Mouse (Mus musculus): ENCODE results near the gene Myo16. TPM values are rescaled to one million over a fixed set of nuclear protein-coding genes. Genes with fewer than 3 reads are reported as not detected.

Myo16 gene
- total and polyA plus RNA-seq, 3 experiments = 1.4 to 3.8 TPM; not detected in 1

DNA sequence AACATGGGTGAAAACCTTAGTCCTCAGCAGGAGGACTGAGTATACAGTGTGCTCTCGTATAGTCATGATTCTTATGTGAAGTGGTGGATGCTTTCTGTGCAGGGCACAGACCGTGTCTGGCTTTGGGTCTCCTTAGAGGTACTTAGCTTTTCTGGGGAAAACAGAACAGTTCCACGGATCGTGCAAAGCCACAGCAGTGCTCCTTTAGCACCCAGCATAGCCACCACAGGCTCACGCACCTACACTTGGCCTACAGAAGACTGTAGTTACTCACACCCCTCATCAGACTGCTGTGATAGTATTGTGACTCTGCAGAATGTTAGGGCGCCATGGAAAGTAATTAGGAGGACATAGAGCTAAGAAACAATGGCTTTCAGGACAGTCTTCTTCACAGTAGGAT lies 346.8 kb downstream of the Myo16 start:
- 77% methylated on average over 6 of the region's 6 CpGs for WGBS
- intact Hi-C loops (cut with DNase I) = no loop called here
- no peak for TF ChIP-seq POLR2A (IDR thresholded peaks at IDR 0.05; ENCODE audit: insufficient read depth, low read depth, low read length)
- no peak for TF ChIP-seq EP300 (IDR thresholded peaks at IDR 0.05; ENCODE audit: insufficient read depth, low read depth, low read length)
- no peak for TF ChIP-seq CTCF (IDR thresholded peaks at IDR 0.05)
- H3K27ac ChIP-seq = no peak overlapping the region
- H3K27me3 ChIP-seq (ENCODE audit: control insufficient read depth, insufficient read depth, low read length) = no peaks in the 10 kb centered on the region
- no peaks in the 10 kb centered on the region for H3K36me3 ChIP-seq (ENCODE audit: control insufficient read depth, insufficient read depth, low read length)
- H3K79me2 ChIP-seq (replicated peaks; ENCODE audit: control insufficient read depth, insufficient read depth, low read length) = no peaks in the 10 kb centered on the region
- no peak overlapping the region for H3K9ac ChIP-seq (ENCODE audit: low read depth, low read length)
- H3K4me3 ChIP-seq = no peak overlapping the region
- no peak for DNase-seq
- no peaks in the 10 kb centered on the region for H3K4me1 ChIP-seq (ENCODE audit: control insufficient read depth, insufficient read depth, low read length)

DNA sequence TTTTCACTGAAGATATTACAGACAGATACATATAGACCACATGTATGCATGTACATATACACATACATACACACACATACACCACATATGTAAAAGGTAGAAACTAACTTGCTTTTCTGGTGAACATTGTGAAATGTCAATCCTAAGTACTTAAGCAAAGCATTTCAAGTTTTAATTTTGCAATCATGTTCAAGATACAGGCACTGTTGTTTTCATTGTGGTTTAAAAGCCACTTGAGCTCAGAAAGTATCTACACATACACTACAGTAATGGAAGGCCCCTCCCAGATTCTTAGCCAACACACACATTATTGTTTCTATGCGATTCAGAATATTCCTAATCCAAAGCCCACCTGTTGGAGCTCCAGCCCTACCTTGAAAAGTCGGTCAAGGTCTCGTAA lies 348.0 kb downstream of the Myo16 start:
- Histone ChIP-seq H3K9ac (ENCODE audit: low read depth, low read length) (no peak overlapping the region), H3K27me3 (ENCODE audit: control insufficient read depth, insufficient read depth, low read length) (no peaks in the 10 kb centered on the region), H3K4me3 (no peak overlapping the region), H3K4me1 (ENCODE audit: control insufficient read depth, insufficient read depth, low read length) (no peaks in the 10 kb centered on the region), H3K36me3 (ENCODE audit: control insufficient read depth, insufficient read depth, low read length) (no peaks in the 10 kb centered on the region), H3K79me2 (replicated peaks; ENCODE audit: control insufficient read depth, insufficient read depth, low read length) (no peaks in the 10 kb centered on the region), H3K27ac (no peak overlapping the region)
- WGBS = 94% methylated on average over 3 of the region's 3 CpGs
- DNase-seq = no peak
- intact Hi-C loops (cut with DNase I) = no loop called here
- no peak for TF ChIP-seq EP300 (IDR thresholded peaks at IDR 0.05; ENCODE audit: insufficient read depth, low read depth, low read length)
- TF ChIP-seq POLR2A (IDR thresholded peaks at IDR 0.05; ENCODE audit: insufficient read depth, low read depth, low read length) = no peak
- no peak for TF ChIP-seq CTCF (IDR thresholded peaks at IDR 0.05)

DNA sequence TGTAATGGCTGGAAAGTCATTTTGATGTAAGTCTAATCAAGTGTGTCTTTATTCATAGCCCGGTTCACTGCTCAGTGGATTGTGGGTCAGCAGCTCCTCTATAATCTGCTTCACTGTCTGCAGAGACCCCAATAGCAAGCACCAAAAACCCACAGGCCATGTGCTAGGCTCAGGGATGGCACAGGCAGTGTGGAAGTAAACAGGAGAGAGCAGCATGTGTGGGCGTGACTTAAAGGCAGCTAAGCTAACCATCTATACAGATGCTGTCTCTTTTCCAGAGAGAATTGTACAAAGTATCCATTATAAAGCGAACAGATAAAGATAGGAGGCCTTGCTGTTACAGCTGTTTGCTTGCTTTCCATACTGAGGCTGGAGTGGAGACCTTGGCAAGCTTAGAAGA lies 358.4 kb downstream of the Myo16 start:
- TF ChIP-seq EP300 (IDR thresholded peaks at IDR 0.05; ENCODE audit: insufficient read depth, low read depth, low read length) (no peak), CTCF (IDR thresholded peaks at IDR 0.05) (no peak), POLR2A (IDR thresholded peaks at IDR 0.05; ENCODE audit: insufficient read depth, low read depth, low read length) (no peak)
- WGBS = 77% methylated on average over 3 of the region's 3 CpGs
- H3K4me1 ChIP-seq (ENCODE audit: control insufficient read depth, insufficient read depth, low read length) = no peaks in the 10 kb centered on the region
- H3K4me3 ChIP-seq = no peak overlapping the region
- no peaks in the 10 kb centered on the region for H3K79me2 ChIP-seq (replicated peaks; ENCODE audit: control insufficient read depth, insufficient read depth, low read length)
- H3K27me3 ChIP-seq (ENCODE audit: control insufficient read depth, insufficient read depth, low read length) = no peaks in the 10 kb centered on the region
- H3K9ac ChIP-seq (ENCODE audit: low read depth, low read length) = no peak overlapping the region
- H3K36me3 ChIP-seq (ENCODE audit: control insufficient read depth, insufficient read depth, low read length) = no peaks in the 10 kb centered on the region
- intact Hi-C loops (cut with DNase I) = no loop called here
- no peak for DNase-seq
- H3K27ac ChIP-seq = no peak overlapping the region

DNA sequence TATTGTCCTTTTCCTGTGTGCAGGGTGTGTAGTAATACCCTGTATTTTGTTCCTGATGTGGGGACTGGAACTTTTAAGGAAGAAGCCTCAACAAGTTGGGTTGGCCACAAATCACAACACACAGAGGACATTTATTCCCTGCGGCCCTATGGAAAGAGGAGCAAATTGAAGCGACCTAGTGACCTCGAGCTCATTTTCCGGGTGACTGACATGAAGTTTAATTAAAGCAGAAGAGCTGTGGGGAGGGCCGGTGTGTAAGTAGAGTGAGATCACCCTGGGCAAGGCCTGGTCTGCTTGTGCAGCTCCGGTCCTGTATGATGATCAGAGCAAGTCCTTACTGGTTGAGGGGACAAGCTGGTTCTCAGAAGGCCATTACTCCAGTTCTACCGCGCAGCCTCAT lies 363.7 kb downstream of the Myo16 start:
- Histone ChIP-seq H3K9ac (ENCODE audit: low read depth, low read length) (no peak overlapping the region), H3K79me2 (replicated peaks; ENCODE audit: control insufficient read depth, insufficient read depth, low read length) (no peaks in the 10 kb centered on the region), H3K4me3 (no peak overlapping the region), H3K27me3 (ENCODE audit: control insufficient read depth, insufficient read depth, low read length) (no peaks in the 10 kb centered on the region), H3K27ac (no peak overlapping the region), H3K4me1 (ENCODE audit: control insufficient read depth, insufficient read depth, low read length) (no peaks in the 10 kb centered on the region), H3K36me3 (ENCODE audit: control insufficient read depth, insufficient read depth, low read length) (no peaks in the 10 kb centered on the region)
- intact Hi-C loops (cut with DNase I) = no loop called here
- 88% methylated on average over 8 of the region's 8 CpGs for WGBS
- no peak for TF ChIP-seq CTCF (IDR thresholded peaks at IDR 0.05)
- no peak for TF ChIP-seq EP300 (IDR thresholded peaks at IDR 0.05; ENCODE audit: insufficient read depth, low read depth, low read length)
- no peak for TF ChIP-seq POLR2A (IDR thresholded peaks at IDR 0.05; ENCODE audit: insufficient read depth, low read depth, low read length)
- DNase-seq = no peak

DNA sequence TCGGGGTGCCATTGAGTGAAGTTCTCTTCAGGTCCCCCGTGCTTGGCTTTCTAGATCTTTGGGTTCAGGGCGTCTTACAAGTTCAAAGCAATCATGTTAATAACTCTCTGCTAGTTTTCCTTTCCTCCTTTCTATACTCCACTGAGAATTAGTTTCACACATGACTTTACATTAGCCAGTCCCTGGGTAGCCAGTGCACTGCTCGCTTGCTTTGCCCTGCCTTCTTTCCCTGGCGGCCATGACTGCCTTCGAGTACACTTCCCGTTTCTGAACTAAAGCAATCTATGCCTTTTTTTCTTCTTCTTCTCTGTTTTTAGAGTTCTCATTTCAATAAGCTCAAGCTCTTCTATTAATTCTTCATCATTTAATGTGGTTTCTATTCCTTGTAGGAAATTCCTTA lies 365.6 kb downstream of the Myo16 start:
- intact Hi-C loops (cut with DNase I) = no loop called here
- no peak for TF ChIP-seq EP300 (IDR thresholded peaks at IDR 0.05; ENCODE audit: insufficient read depth, low read depth, low read length)
- no peak for TF ChIP-seq POLR2A (IDR thresholded peaks at IDR 0.05; ENCODE audit: insufficient read depth, low read depth, low read length)
- TF ChIP-seq CTCF (IDR thresholded peaks at IDR 0.05) = no peak
- WGBS = 64% methylated on average over 7 of the region's 7 CpGs

GRCm38 (mm10) chr8:10521463-10521862 lies 367.8 kb downstream of the Myo16 start:
- Histone ChIP-seq H3K9ac (ENCODE audit: low read depth, low read length) (no peak overlapping the region), H3K79me2 (replicated peaks; ENCODE audit: control insufficient read depth, insufficient read depth, low read length) (no peaks in the 10 kb centered on the region), H3K36me3 (ENCODE audit: control insufficient read depth, insufficient read depth, low read length) (no peaks in the 10 kb centered on the region), H3K4me1 (ENCODE audit: control insufficient read depth, insufficient read depth, low read length) (no peaks in the 10 kb centered on the region), H3K27ac (no peak overlapping the region), H3K4me3 (no peak overlapping the region), H3K27me3 (ENCODE audit: control insufficient read depth, insufficient read depth, low read length) (no peaks in the 10 kb centered on the region)
- 69% methylated on average over 4 of the region's 4 CpGs for WGBS
- intact Hi-C loops (cut with DNase I) = no loop called here
- no peak for DNase-seq
- no peak for TF ChIP-seq CTCF (IDR thresholded peaks at IDR 0.05)
- no peak for TF ChIP-seq POLR2A (IDR thresholded peaks at IDR 0.05; ENCODE audit: insufficient read depth, low read depth, low read length)
- TF ChIP-seq EP300 (IDR thresholded peaks at IDR 0.05; ENCODE audit: insufficient read depth, low read depth, low read length) = no peak

More for the DNA sequence above, 365.6 kb downstream of the Myo16 start:
- Histone ChIP-seq H3K9ac (ENCODE audit: low read depth, low read length) (no peak overlapping the region), H3K36me3 (ENCODE audit: control insufficient read depth, insufficient read depth, low read length) (no peaks in the 10 kb centered on the region), H3K27ac (no peak overlapping the region), H3K79me2 (replicated peaks; ENCODE audit: control insufficient read depth, insufficient read depth, low read length) (no peaks in the 10 kb centered on the region), H3K4me1 (ENCODE audit: control insufficient read depth, insufficient read depth, low read length) (no peaks in the 10 kb centered on the region), H3K4me3 (no peak overlapping the region), H3K27me3 (ENCODE audit: control insufficient read depth, insufficient read depth, low read length) (no peaks in the 10 kb centered on the region)
- no peak for DNase-seq

All from heart, adult 2 months (tissue).